Mouse (Mus musculus): ENCODE results near the gene Kcnc3. TPM values are rescaled to one million over a fixed set of nuclear protein-coding genes. Genes with fewer than 3 reads are reported as not detected.

Kcnc3 gene
- polyA plus RNA-seq, 1 experiment from 2014 or later = 0.05 TPM

DNA sequence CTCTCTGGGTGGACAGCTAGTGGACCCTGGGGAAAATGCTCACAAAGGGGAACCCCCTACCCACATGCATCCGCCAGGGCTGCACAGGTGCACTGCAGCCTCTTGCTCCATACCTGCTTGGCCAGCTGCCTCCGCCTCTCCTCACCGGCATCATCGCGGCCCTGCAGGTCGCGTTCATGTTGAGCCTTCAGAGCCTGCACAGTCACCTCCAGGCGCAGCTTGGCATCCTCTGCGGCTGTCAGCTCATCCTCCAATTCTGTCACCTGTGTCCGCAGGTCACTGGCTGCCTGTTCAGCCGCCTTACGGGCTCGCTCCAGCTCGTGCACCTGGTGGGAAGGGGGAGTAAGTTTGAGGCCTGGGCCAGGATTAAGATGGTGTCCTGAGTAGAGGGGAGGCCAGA, 25.5 kb downstream of the Kcnc3 start:
- Histone ChIP-seq H3K27ac (no peak overlapping the region), H3K36me3 (no peaks in the 10 kb centered on the region), H3K4me2 (no peak overlapping the region), H3K9ac (no peak overlapping the region), H3K4me1 (replicated peaks) (no peaks in the 10 kb centered on the region), H3K4me3 (replicated peaks) (no peak overlapping the region), H3K9me3 (replicated peaks) (no peaks in the 10 kb centered on the region), H3K27me3 (peaks cover 32% of the 10 kb centered on the region)
- DNase-seq (no peak), ATAC-seq (ENCODE audit: low read depth) (no peak)
- 61% methylated on average over 14 of the region's 14 CpGs for WGBS (ENCODE audit: insufficient replicate concordance)

- Histone ChIP-seq H3K36me3 (no peaks in the 10 kb centered on the region), H3K9me3 (replicated peaks) (no peaks in the 10 kb centered on the region), H3K27me3 (peaks cover 32% of the 10 kb centered on the region), H3K4me3 (replicated peaks) (no peak overlapping the region), H3K4me2 (no peak overlapping the region), H3K4me1 (replicated peaks) (no peaks in the 10 kb centered on the region), H3K27ac (no peak overlapping the region), H3K9ac (no peak overlapping the region)
- WGBS (ENCODE audit: insufficient replicate concordance) = 50% methylated on average over 3 of the region's 3 CpGs
- DNase-seq = no peak
- ATAC-seq (ENCODE audit: low read depth) = no peak
Observed at GRCm38 (mm10) chr7:44617059-44617458, 26.6 kb downstream of the Kcnc3 start.

DNA sequence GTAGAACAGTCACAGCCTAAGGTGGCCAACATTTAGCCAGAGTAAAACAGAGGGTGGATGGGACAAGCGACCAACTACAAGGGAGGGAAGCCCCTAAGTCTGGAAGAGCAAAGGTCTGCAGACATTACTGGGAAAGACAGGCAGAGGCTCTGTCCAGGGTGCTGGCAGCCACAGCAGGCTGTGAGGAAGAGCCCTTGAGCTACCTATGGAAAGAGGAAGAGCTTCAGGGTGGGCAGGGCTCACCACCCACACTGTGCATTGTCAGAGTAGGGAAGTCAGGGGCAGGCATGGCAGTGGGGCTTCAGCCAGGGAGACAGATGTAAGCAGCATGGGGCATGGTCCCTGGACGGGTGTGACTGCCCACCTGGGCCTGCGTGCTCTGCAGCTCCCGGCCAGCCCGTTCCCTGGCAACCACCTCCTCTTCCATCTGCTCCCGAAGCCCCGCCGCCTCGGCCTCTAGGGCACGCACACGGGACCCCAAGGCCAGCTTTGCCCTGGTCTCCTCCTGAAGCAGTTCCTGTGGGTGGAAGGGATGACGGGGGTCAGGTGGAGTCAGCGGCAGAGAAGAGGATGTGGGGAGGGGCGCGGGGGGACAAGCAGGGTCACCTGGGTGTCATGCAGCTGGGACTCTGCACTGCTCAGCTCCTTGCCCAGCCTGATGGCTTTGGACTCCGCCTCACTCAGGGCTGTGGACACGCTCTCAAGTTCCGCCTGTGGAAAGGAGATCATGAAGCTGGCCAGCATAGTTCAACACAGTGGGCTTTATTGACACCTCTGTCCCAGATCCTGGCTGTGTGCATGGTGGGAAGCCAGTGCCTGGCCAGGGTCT, 33.5 kb downstream of the Kcnc3 start:
- DNase-seq (no peak), ATAC-seq (ENCODE audit: low read depth) (no peak)
- 34% methylated on average over 18 of the region's 18 CpGs for WGBS (ENCODE audit: insufficient replicate concordance)
- H3K9me3 ChIP-seq (replicated peaks) = no peaks in the 10 kb centered on the region
- no peak overlapping the region for H3K4me3 ChIP-seq (replicated peaks)
- no peaks in the 10 kb centered on the region for H3K27me3 ChIP-seq
- H3K9ac ChIP-seq = no peak overlapping the region
- no peaks in the 10 kb centered on the region for H3K4me1 ChIP-seq (replicated peaks)
- no peaks in the 10 kb centered on the region for H3K36me3 ChIP-seq
- H3K4me2 ChIP-seq = no peak overlapping the region
- no peak overlapping the region for H3K27ac ChIP-seq

- 55% methylated on average over 3 of the region's 3 CpGs for WGBS (ENCODE audit: insufficient replicate concordance)
- Histone ChIP-seq H3K9ac (no peak overlapping the region), H3K4me1 (replicated peaks) (no peaks in the 10 kb centered on the region), H3K27me3 (no peaks in the 10 kb centered on the region), H3K36me3 (no peaks in the 10 kb centered on the region), H3K27ac (no peak overlapping the region), H3K4me2 (no peak overlapping the region), H3K9me3 (replicated peaks) (no peaks in the 10 kb centered on the region), H3K4me3 (replicated peaks) (no peak overlapping the region)
- no peak for DNase-seq
- no peak for ATAC-seq (ENCODE audit: low read depth)
Observed at GRCm38 (mm10) chr7:44624543-44624826, 34.0 kb downstream of the Kcnc3 start.

DNA sequence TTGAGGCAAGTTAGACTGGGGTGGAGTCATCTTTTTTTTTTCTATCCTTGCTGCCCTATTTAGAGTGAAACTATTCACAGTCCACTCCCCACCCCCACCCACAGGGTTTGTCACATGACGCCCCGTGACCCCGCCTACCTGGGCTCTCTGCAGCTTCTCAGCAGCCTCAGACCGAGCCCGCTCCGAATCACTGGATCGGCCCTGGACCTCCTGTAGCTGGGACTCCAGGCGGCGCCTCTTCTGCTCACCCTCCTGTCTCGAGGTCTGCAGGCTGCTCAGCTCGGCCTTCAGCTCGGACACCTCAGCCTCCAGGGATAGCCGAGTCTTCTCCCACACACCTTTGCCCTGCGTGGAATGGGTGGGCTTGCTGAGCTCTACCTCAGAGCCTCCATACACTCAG, 34.4 kb downstream of the Kcnc3 start:
- Histone ChIP-seq H3K27me3 (no peaks in the 10 kb centered on the region), H3K4me3 (replicated peaks) (no peak overlapping the region), H3K9me3 (replicated peaks) (no peaks in the 10 kb centered on the region), H3K9ac (no peak overlapping the region), H3K27ac (no peak overlapping the region), H3K4me1 (replicated peaks) (no peaks in the 10 kb centered on the region), H3K36me3 (no peaks in the 10 kb centered on the region), H3K4me2 (no peak overlapping the region)
- DNase-seq (no peak), ATAC-seq (ENCODE audit: low read depth) (no peak)
- WGBS (ENCODE audit: insufficient replicate concordance) = 52% methylated on average over 14 of the region's 14 CpGs

DNA sequence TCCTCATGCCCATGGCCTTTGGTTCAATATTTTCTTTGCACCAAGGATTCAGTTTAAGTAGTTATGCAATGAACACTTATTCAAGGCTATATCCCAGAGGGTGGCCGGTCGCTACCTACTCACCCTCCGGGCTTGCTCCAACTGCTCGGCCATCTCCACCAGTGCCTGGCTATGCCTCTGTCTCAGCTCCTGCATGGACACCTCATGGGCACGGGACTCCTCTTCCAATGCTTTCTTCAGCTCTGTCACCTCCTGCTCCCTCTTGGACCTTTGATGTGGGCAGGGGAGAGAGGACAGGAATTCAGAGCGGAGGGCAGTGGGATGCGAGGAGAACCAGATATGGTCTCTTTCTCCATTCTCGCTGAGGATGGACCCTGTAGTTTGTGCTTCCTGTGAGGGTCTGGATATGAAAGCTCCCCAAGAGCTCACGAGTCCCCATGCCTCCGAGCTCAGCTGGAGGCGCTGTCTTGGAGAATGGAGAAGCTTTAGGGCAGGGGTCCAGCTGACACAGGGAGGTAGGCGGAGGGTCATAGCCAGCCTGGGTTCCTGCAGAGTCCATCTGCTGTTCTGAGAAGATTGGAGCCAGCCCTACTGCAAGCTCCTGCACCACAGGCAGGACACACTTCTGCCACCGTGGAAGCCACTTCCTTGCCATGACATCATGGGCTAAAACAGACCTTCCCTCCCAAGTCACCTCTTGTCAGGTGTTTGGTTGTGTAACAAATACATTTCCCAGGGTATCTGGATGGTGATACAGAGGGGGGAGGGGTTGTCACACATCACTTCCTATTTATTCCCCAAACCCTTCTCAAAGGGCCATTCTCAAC, 35.0 kb downstream of the Kcnc3 start:
- ATAC-seq (ENCODE audit: low read depth) (no peak), DNase-seq (no peak)
- Histone ChIP-seq H3K4me1 (replicated peaks) (no peaks in the 10 kb centered on the region), H3K4me3 (replicated peaks) (no peak overlapping the region), H3K36me3 (no peaks in the 10 kb centered on the region), H3K27ac (no peak overlapping the region), H3K9ac (no peak overlapping the region), H3K4me2 (no peak overlapping the region), H3K27me3 (no peaks in the 10 kb centered on the region), H3K9me3 (replicated peaks) (no peaks in the 10 kb centered on the region)
- 68% methylated on average over 13 of the region's 13 CpGs for WGBS (ENCODE audit: insufficient replicate concordance)

GRCm38 (mm10) chr7:44626068-44626385, 35.6 kb downstream of the Kcnc3 start:
- no peaks in the 10 kb centered on the region for H3K27me3 ChIP-seq

GRCm38 (mm10) chr7:44626966-44627365, 36.5 kb downstream of the Kcnc3 start:
- Histone ChIP-seq H3K4me2 (no peak overlapping the region), H3K9me3 (replicated peaks) (no peaks in the 10 kb centered on the region), H3K27me3 (no peaks in the 10 kb centered on the region), H3K27ac (no peak overlapping the region), H3K4me3 (replicated peaks) (no peak overlapping the region), H3K9ac (no peak overlapping the region), H3K36me3 (no peaks in the 10 kb centered on the region), H3K4me1 (replicated peaks) (no peaks in the 10 kb centered on the region)
- 54% methylated on average over 13 of the region's 13 CpGs for WGBS (ENCODE audit: insufficient replicate concordance)
- ATAC-seq (ENCODE audit: low read depth) (no peak), DNase-seq (no peak)

More at GRCm38 (mm10) chr7:44626068-44626385, 35.6 kb downstream of the Kcnc3 start:
- H3K4me3 ChIP-seq (replicated peaks) = no peak overlapping the region
- DNase-seq (no peak), ATAC-seq (ENCODE audit: low read depth) (no peak)
- no peak overlapping the region for H3K4me2 ChIP-seq
- H3K4me1 ChIP-seq (replicated peaks) = no peaks in the 10 kb centered on the region
- no peaks in the 10 kb centered on the region for H3K36me3 ChIP-seq
- 39% methylated on average over 1 of the region's 1 CpGs for WGBS (ENCODE audit: insufficient replicate concordance)
- no peaks in the 10 kb centered on the region for H3K9me3 ChIP-seq (replicated peaks)
- no peak overlapping the region for H3K9ac ChIP-seq
- H3K27ac ChIP-seq = no peak overlapping the region

DNA sequence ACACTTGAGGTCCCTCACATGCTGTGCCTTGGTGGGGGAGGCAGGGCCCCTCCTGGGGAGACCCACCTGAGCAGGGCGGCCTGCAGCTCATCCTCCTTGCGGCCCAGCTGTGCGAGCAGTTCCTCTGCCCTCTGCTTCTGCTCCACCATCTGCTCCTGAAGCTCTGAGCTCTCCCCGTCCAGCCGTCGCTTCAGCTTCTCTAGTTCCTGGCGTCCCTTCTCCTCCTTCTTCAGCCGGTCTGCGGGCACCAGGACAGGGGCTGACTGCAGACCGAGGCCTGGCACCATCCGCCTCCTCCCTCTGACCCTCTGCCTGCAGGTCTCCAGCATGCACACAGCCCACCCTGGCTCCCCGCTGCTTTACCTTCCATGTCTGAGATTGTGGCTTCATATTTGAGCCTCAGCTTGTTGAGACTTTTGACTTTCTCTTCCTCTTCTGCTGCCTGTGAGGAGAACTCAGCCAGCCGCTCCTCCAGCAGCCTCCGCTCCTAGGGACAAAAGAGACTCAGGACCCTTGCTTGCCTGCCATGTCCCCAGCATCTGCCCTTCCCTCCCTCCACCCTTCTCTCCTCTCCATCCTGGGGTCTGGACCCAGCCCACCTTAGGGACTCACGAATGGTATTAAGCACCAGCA, 38.1 kb downstream of the Kcnc3 start:
- Histone ChIP-seq H3K4me2 (no peak overlapping the region), H3K9me3 (replicated peaks) (no peaks in the 10 kb centered on the region), H3K27me3 (peaks cover 4% of the 10 kb centered on the region; the same call in 1 of the 2 replicates), H3K4me1 (replicated peaks) (no peaks in the 10 kb centered on the region), H3K27ac (no peak overlapping the region), H3K36me3 (no peaks in the 10 kb centered on the region), H3K9ac (no peak overlapping the region), H3K4me3 (replicated peaks) (no peak overlapping the region)
- DNase-seq = no peak
- WGBS (ENCODE audit: insufficient replicate concordance) = 68% methylated on average over 15 of the region's 15 CpGs
- ATAC-seq (ENCODE audit: low read depth) = no peak

DNA sequence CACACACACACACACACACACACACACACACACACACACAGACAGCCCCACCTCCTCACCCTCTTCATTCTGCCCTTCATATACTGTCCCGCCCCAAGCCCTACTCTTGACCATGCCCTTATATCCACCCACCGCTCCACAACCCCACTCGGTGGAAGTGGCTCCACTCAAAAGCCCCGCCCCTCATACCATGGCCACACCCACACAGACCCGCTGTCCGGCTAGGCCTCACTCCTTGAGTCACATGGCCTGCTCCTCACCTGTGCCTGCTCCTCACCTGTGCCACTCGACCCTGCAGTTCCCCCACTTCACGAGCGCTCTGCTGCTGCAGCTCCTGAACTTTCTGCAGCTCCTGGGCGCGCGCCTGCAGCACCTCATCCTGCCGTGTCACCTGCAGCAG, 40.0 kb downstream of the Kcnc3 start:
- Histone ChIP-seq H3K36me3 (no peaks in the 10 kb centered on the region), H3K4me1 (replicated peaks) (no peaks in the 10 kb centered on the region), H3K9ac (no peak overlapping the region), H3K4me2 (no peak overlapping the region), H3K4me3 (replicated peaks) (no peak overlapping the region), H3K9me3 (replicated peaks) (no peaks in the 10 kb centered on the region), H3K27ac (no peak overlapping the region), H3K27me3 (peaks cover 16% of the 10 kb centered on the region)
- no peak for DNase-seq
- 62% methylated on average over 13 of the region's 13 CpGs for WGBS (ENCODE audit: insufficient replicate concordance)
- no peak for ATAC-seq (ENCODE audit: low read depth)

GRCm38 (mm10) chr7:44632676-44633075, 42.2 kb downstream of the Kcnc3 start:
- Histone ChIP-seq H3K9ac (no peak overlapping the region), H3K4me1 (replicated peaks) (no peaks in the 10 kb centered on the region), H3K4me2 (no peak overlapping the region), H3K36me3 (no peaks in the 10 kb centered on the region), H3K9me3 (replicated peaks) (no peaks in the 10 kb centered on the region), H3K27me3 (peaks cover 19% of the 10 kb centered on the region), H3K27ac (no peak overlapping the region), H3K4me3 (replicated peaks) (no peak overlapping the region)
- DNase-seq (no peak), ATAC-seq (ENCODE audit: low read depth) (no peak)
- 26% methylated on average over 13 of the region's 13 CpGs for WGBS (ENCODE audit: insufficient replicate concordance)
